Mouse (Mus musculus) liver, embryonic 13.5 days (tissue): ENCODE measurements at regions not wholly inside any gene's neighbourhood (a gene's known extent, or its start where the extent isn't known, plus 50 kb on each side); places are given as distances from the start of the nearest gene placed in this dataset.

Source experiments
- ATAC-seq: fragments of 200-750 bp; cut with Nextera tagmentation; 2 replicates; pipeline ENCODE4 v1.8.0; 2017; ENCODE audit warnings: low read depth, mild to moderate bottlenecking, moderate number of reproducible peaks, moderate library complexity
- DNase-seq: peaks from one replicate; pipeline ENCODE4 v3.0.0; 2022
- H3K27ac ChIP-seq: fragments of 300-500 bp; sonication (generic); 2 replicates; pipeline ENCODE4 v1.5.1; 2015; ENCODE audit warnings: moderate library complexity, mild to moderate bottlenecking, inconsistent platforms
- H3K27me3 ChIP-seq: fragments of 300-500 bp; sonication (generic); 2 replicates; pipeline ENCODE4 v1.6.1; 2015; ENCODE audit warnings: mild to moderate bottlenecking, inconsistent platforms
- H3K36me3 ChIP-seq: fragments of 300-500 bp; sonication (generic); 2 replicates; pipeline ENCODE4 v1.6.1; 2015; ENCODE audit warnings: mild to moderate bottlenecking, inconsistent platforms
- H3K4me1 ChIP-seq: fragments of 300-500 bp; sonication (generic); replicated peaks from 2 replicates; pipeline ENCODE4 v1.6.1; 2015; ENCODE audit warnings: inconsistent platforms
- H3K4me2 ChIP-seq: fragments of 300-500 bp; sonication (generic); 2 replicates; pipeline ENCODE4 v1.6.1; 2015; ENCODE audit warnings: inconsistent platforms, mild to moderate bottlenecking, moderate library complexity
- H3K4me3 ChIP-seq: fragments of 300-500 bp; sonication (generic); replicated peaks from 2 replicates; pipeline ENCODE4 v1.5.1; 2015; ENCODE audit warnings: mild to moderate bottlenecking, inconsistent platforms
- H3K9ac ChIP-seq: fragments of 300-500 bp; sonication (generic); 2 replicates; pipeline ENCODE4 v1.6.1; 2015; ENCODE audit warnings: mild to moderate bottlenecking, inconsistent platforms
- H3K9me3 ChIP-seq: fragments of 300-500 bp; sonication (generic); replicated peaks from 2 replicates; pipeline ENCODE4 v1.6.1; 2016; ENCODE audit warnings: inconsistent platforms
- WGBS: fragments of 180-500 bp; shearing (Covaris S2); methylation state at CpG from one replicate; pipeline ENCODE4 v1.1.7; 2015; ENCODE audit not compliant: insufficient replicate concordance; 5-methylcytosine and 5-hydroxymethylcytosine counted together

GRCm38 (mm10) chr2:116973441-116973840, 95.0 kb downstream of the Tmco5 start:
- H3K4me1 ChIP-seq, result peaks cover 30% of the 10 kb centered on the region
- no peak for DNase-seq
- 49% methylated on average over 3 of the region's 3 CpGs for WGBS

GRCm38 (mm10) chr2:116974152-116974551, 95.7 kb downstream of the Tmco5 start:
- H3K27me3 ChIP-seq, result peaks cover 32% of the 10 kb centered on the region
- no peak overlapping the region for H3K9ac ChIP-seq
- WGBS, result 69% methylated on average over 9 of the region's 9 CpGs
- H3K36me3 ChIP-seq, result no peaks in the 10 kb centered on the region
- DNase-seq, result no peak
- H3K4me1 ChIP-seq, result peaks cover 30% of the 10 kb centered on the region
- no peak overlapping the region for H3K4me2 ChIP-seq
- no peak overlapping the region for H3K27ac ChIP-seq
- H3K4me3 ChIP-seq, result no peak overlapping the region
- ATAC-seq, result no peak
- H3K9me3 ChIP-seq, result no peaks in the 10 kb centered on the region

More at GRCm38 (mm10) chr2:116973441-116973840, 95.0 kb downstream of the Tmco5 start:
- Histone ChIP-seq H3K27me3 (peaks cover 32% of the 10 kb centered on the region), H3K4me3 (no peak overlapping the region), H3K27ac (no peak overlapping the region), H3K9ac (no peak overlapping the region), H3K9me3 (no peaks in the 10 kb centered on the region), H3K36me3 (no peaks in the 10 kb centered on the region), H3K4me2 (no peak overlapping the region)
- no peak for ATAC-seq

- peaks cover 30% of the 10 kb centered on the region for H3K4me1 ChIP-seq
- peaks cover 32% of the 10 kb centered on the region for H3K27me3 ChIP-seq
- WGBS, result 48% methylated on average over 7 of the region's 7 CpGs
- 0 out of 2 replicates have a peak overlapping the region, but pooled peaks have one; percentile 57 for H3K4me3 ChIP-seq
- H3K36me3 ChIP-seq, result no peaks in the 10 kb centered on the region
- no peak overlapping the region for H3K27ac ChIP-seq
- peak overlapping the region; percentile 74 for H3K4me2 ChIP-seq
- no peaks in the 10 kb centered on the region for H3K9me3 ChIP-seq
- DNase-seq (no peak), ATAC-seq (no peak)
- no peak overlapping the region for H3K9ac ChIP-seq
Measured at GRCm38 (mm10) chr2:116974569-116975060, 96.1 kb downstream of the Tmco5 start.

- H3K4me2 ChIP-seq, result peak overlapping the region; percentile 74
- peak overlapping the region; percentile 59 for H3K9ac ChIP-seq
- ATAC-seq (no peak), DNase-seq (no peak)
- no peaks in the 10 kb centered on the region for H3K9me3 ChIP-seq
- peak overlapping the region; percentile 57 for H3K4me3 ChIP-seq
- peak overlapping the region; percentile 58 for H3K27ac ChIP-seq
- WGBS, result 3% methylated on average over 14 of the region's 14 CpGs
- H3K4me1 ChIP-seq, result peaks cover 30% of the 10 kb centered on the region
- peaks cover 32% of the 10 kb centered on the region for H3K27me3 ChIP-seq
- H3K36me3 ChIP-seq, result no peaks in the 10 kb centered on the region
Measured at GRCm38 (mm10) chr2:116975091-116975600, 96.7 kb downstream of the Tmco5 start.

- WGBS, result under 1% methylated on average over 54 of the region's 54 CpGs
- ATAC-seq (peak; percentile 60), DNase-seq (no peak)
- H3K36me3 ChIP-seq, result no peaks in the 10 kb centered on the region
- H3K4me2 ChIP-seq, result peak overlapping the region; percentile 74
- peaks cover 32% of the 10 kb centered on the region for H3K27me3 ChIP-seq
- H3K4me3 ChIP-seq, result peak overlapping the region; percentile 57
- peaks cover 30% of the 10 kb centered on the region for H3K4me1 ChIP-seq
- H3K9me3 ChIP-seq, result no peaks in the 10 kb centered on the region
- H3K9ac ChIP-seq, result peak overlapping the region; percentile 59
- H3K27ac ChIP-seq, result peak overlapping the region; percentile 59
Measured at GRCm38 (mm10) chr2:116975601-116976431, 97.3 kb downstream of the Tmco5 start.

GRCm38 (mm10) chr2:116976432-116976750, 97.9 kb downstream of the Tmco5 start:
- H3K27me3 ChIP-seq, result peaks cover 32% of the 10 kb centered on the region
- H3K4me2 ChIP-seq, result peak overlapping the region; percentile 74
- H3K36me3 ChIP-seq, result no peaks in the 10 kb centered on the region
- DNase-seq (no peak), ATAC-seq (no peak)
- H3K27ac ChIP-seq, result peak overlapping the region; percentile 59; the same call in 1 of the 2 replicates
- peak overlapping the region; percentile 57; the same call in 1 of the 2 replicates for H3K4me3 ChIP-seq
- H3K9ac ChIP-seq, result no peak overlapping the region
- no peaks in the 10 kb centered on the region for H3K9me3 ChIP-seq
- H3K4me1 ChIP-seq, result peaks cover 30% of the 10 kb centered on the region
- 9% methylated on average over 7 of the region's 7 CpGs for WGBS

GRCm38 (mm10) chr2:116976951-116977503, 98.5 kb downstream of the Tmco5 start:
- H3K4me2 ChIP-seq, result no peak overlapping the region
- WGBS, result 29% methylated on average over 9 of the region's 9 CpGs
- no peaks in the 10 kb centered on the region for H3K36me3 ChIP-seq
- no peak overlapping the region for H3K4me3 ChIP-seq
- DNase-seq, result no peak
- no peak overlapping the region for H3K27ac ChIP-seq
- no peak for ATAC-seq
- peaks cover 28% of the 10 kb centered on the region for H3K4me1 ChIP-seq
- H3K9ac ChIP-seq, result no peak overlapping the region
- no peaks in the 10 kb centered on the region for H3K9me3 ChIP-seq
- H3K27me3 ChIP-seq, result peaks cover 32% of the 10 kb centered on the region

- Histone ChIP-seq H3K36me3 (no peaks in the 10 kb centered on the region), H3K4me3 (no peak overlapping the region), H3K9ac (no peak overlapping the region), H3K4me1 (peaks cover 19% of the 10 kb centered on the region), H3K27me3 (peaks cover 32% of the 10 kb centered on the region), H3K4me2 (no peak overlapping the region), H3K27ac (no peak overlapping the region), H3K9me3 (no peaks in the 10 kb centered on the region)
- no peak for ATAC-seq
- WGBS, result 36% methylated on average over 10 of the region's 10 CpGs
- DNase-seq, result no peak
Measured at GRCm38 (mm10) chr2:116977771-116978600, 99.5 kb downstream of the Tmco5 start.

GRCm38 (mm10) chr2:116978809-116979208, 100.3 kb downstream of the Tmco5 start:
- Histone ChIP-seq H3K27ac (no peak overlapping the region), H3K9me3 (no peaks in the 10 kb centered on the region), H3K4me3 (no peak overlapping the region), H3K4me2 (no peak overlapping the region), H3K27me3 (peaks cover 32% of the 10 kb centered on the region), H3K36me3 (no peaks in the 10 kb centered on the region), H3K9ac (no peak overlapping the region), H3K4me1 (peaks cover 15% of the 10 kb centered on the region)
- WGBS, result 56% methylated on average over 4 of the region's 4 CpGs
- no peak for ATAC-seq
- no peak for DNase-seq

GRCm38 (mm10) chr2:116979561-116980391, 101.3 kb downstream of the Tmco5 start:
- Histone ChIP-seq H3K9me3 (no peaks in the 10 kb centered on the region), H3K4me2 (no peak overlapping the region), H3K36me3 (no peaks in the 10 kb centered on the region), H3K27ac (no peak overlapping the region), H3K4me1 (peaks cover 15% of the 10 kb centered on the region), H3K4me3 (no peak overlapping the region), H3K9ac (no peak overlapping the region), H3K27me3 (peaks cover 22% of the 10 kb centered on the region)
- WGBS, result 20% methylated on average over 10 of the region's 10 CpGs
- ATAC-seq, result no peak
- no peak for DNase-seq
